Mouse (Mus musculus): ENCODE results near the gene Hist1h2ab. TPM values are rescaled to one million over a fixed set of nuclear protein-coding genes. Genes with fewer than 3 reads are reported as not detected.
"Not testable (repeated sequence)": the region's sequence is repeated elsewhere in the genome, so short reads cannot be mapped to it uniquely, and the experiment has no call there.

Gene Hist1h2ab
- polyA plus RNA-seq, 1 experiment = not detected

DNA sequence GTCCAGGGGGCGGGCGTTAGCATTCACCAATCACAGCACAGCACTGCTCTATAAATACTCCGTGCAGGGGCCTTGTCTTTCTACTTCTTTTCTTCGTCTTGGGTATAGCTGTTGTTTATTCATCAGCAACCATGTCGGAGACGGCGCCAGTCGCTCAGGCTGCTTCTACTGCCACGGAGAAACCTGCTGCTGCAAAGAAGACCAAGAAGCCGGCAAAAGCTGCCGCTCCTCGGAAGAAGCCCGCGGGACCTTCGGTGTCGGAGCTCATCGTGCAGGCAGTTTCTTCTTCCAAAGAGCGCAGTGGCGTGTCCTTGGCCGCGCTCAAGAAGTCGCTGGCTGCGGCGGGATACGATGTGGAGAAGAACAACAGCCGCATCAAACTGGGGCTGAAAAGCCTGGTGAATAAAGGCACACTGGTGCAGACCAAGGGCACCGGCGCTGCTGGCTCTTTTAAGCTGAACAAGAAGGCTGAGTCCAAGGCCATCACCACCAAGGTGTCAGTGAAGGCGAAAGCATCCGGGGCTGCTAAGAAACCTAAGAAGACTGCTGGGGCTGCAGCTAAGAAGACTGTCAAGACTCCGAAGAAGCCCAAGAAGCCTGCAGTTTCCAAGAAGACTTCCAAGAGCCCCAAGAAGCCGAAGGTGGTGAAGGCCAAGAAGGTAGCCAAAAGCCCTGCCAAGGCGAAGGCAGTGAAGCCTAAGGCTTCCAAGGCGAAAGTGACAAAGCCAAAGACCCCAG, 12.8 kb downstream of the Hist1h2ab start, which contains the start of gene Hist1h1a:
Gene Hist1h1a (plus strand): TSS at position 81 of the 738 bp plus-strand sequence.
- Histone ChIP-seq H3K27me3 (ENCODE audit: control insufficient read depth, insufficient read depth, low read length) (no peaks in the 10 kb centered on the region), H3K27ac (ENCODE audit: insufficient read depth, low read length) (0 out of 2 replicates have a peak within 1 kb of the TSS, but pooled peaks have one; percentile 0), H3K4me1 (ENCODE audit: control insufficient read depth, insufficient read depth, low read length) (no peaks in the 10 kb centered on the region; the same call in 1 of the 2 replicates), H3K4me3 (replicated peaks; ENCODE audit: insufficient read depth, low read depth, low read length) (peak within 1 kb of the TSS; percentile 70)
- 2% methylated on average over 34 of the region's 34 CpGs for WGBS
- DNase-seq = peak; percentile 77 to 78
- TF ChIP-seq CTCF (IDR thresholded peaks at IDR 0.05; ENCODE audit: borderline replicate concordance, insufficient read depth, low read depth, low read length) (no peak), POLR2A (IDR thresholded peaks at IDR 0.05; ENCODE audit: borderline replicate concordance, insufficient read depth, low read length) (peak; percentile 69; the same call in 1 of the 2 replicates)

DNA sequence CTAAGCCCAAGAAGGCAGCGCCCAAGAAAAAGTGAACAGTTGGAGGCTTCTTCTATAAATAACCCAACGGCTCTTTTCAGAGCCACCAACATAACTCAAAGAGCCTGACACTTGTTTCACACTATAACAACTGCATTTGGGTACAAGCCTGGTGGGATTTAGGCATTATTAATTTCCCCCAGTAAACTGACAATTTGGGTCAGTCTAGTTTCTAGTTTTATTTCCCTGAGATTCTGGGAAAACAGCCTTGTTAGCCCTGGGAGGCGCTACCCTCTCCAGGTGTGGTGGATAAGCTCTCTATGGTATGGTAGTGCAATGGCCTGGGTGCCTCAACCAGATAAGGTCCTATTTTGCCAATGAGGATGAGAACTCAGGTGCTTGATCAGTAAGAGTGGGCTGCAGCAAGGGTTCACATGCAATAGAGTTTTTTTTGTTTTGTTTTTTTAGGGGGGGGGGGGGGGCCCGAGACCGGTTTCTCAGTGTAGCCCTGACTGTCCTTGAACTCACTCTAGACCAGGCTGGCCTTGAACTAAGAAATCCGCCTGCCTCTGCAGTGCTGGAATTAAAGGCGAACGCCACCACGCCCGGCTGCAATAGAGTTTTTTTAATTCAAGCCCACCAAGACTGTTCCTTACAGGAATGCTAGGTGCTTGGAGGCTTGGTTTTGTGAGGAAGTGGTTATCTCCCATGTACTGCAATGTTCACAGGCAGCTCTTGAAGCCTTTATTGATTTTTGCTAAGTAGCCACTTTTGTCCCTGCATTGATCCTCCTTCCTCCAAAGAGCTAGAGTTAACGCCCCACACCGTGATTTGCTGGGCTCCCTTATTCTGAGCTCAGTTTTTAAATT, 13.6 kb downstream of the Hist1h2ab start:
- Histone ChIP-seq H3K4me3 (replicated peaks; ENCODE audit: insufficient read depth, low read depth, low read length) (peak overlapping the region; percentile 70), H3K4me1 (ENCODE audit: control insufficient read depth, insufficient read depth, low read length) (no peaks in the 10 kb centered on the region; the same call in 1 of the 2 replicates), H3K27me3 (ENCODE audit: control insufficient read depth, insufficient read depth, low read length) (no peaks in the 10 kb centered on the region), H3K27ac (ENCODE audit: insufficient read depth, low read length) (no peak overlapping the region)
- DNase-seq = no peak
- TF ChIP-seq POLR2A (IDR thresholded peaks at IDR 0.05; ENCODE audit: borderline replicate concordance, insufficient read depth, low read length) = no peak
- TF ChIP-seq CTCF (IDR thresholded peaks at IDR 0.05; ENCODE audit: borderline replicate concordance, insufficient read depth, low read depth, low read length) = no peak
- 46% methylated on average over 12 of the region's 12 CpGs for WGBS

DNA sequence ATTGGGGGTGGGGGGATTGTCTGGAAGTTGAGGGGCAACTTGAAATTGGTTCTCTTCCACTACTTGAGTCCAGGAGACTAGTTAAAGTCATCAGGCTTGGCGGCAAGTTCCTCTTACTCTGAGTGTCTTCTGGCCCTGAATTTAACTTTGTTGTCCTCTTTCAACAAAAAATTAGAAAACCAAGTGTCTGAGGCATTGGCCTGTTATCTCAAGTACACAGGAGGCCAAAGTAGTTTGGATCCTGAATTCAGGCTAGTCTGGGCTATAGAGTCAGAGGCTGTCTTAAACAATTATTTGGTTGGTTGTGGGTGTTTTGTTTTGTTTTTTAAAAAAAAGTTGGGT, 14.2 kb downstream of the Hist1h2ab start:
- Histone ChIP-seq H3K4me3 (replicated peaks; ENCODE audit: insufficient read depth, low read depth, low read length) (no peak overlapping the region), H3K27me3 (ENCODE audit: control insufficient read depth, insufficient read depth, low read length) (no peaks in the 10 kb centered on the region), H3K4me1 (ENCODE audit: control insufficient read depth, insufficient read depth, low read length) (no peaks in the 10 kb centered on the region; the same call in 1 of the 2 replicates), H3K27ac (ENCODE audit: insufficient read depth, low read length) (no peak overlapping the region)
- no peak for DNase-seq
- TF ChIP-seq POLR2A (IDR thresholded peaks at IDR 0.05; ENCODE audit: borderline replicate concordance, insufficient read depth, low read length) = no peak
- TF ChIP-seq CTCF (IDR thresholded peaks at IDR 0.05; ENCODE audit: borderline replicate concordance, insufficient read depth, low read depth, low read length) = no peak
- 80% methylated on average over 1 of the region's 1 CpGs for WGBS

DNA sequence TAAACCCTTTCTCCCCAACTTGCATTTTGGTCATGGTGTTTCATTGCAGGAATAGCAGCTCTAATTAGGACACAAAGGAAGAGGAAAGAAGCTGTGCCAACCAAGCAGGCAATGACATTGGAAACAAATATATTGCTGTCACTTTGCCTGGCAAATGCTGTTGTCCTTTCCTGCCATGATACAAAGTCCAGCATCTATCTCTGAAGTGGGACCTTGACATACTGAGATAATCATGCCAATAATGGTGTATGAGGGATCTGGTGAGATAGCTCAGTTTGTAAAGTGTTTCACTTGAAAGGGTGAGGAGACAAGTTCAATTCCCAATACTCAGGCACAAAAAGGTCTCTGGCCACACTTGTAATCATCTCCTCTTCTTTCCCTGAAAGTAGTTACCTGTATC, 15.8 kb downstream of the Hist1h2ab start:
- DNase-seq = no peak
- TF ChIP-seq CTCF (IDR thresholded peaks at IDR 0.05; ENCODE audit: borderline replicate concordance, insufficient read depth, low read depth, low read length) (no peak), POLR2A (IDR thresholded peaks at IDR 0.05; ENCODE audit: borderline replicate concordance, insufficient read depth, low read length) (no peak)

DNA sequence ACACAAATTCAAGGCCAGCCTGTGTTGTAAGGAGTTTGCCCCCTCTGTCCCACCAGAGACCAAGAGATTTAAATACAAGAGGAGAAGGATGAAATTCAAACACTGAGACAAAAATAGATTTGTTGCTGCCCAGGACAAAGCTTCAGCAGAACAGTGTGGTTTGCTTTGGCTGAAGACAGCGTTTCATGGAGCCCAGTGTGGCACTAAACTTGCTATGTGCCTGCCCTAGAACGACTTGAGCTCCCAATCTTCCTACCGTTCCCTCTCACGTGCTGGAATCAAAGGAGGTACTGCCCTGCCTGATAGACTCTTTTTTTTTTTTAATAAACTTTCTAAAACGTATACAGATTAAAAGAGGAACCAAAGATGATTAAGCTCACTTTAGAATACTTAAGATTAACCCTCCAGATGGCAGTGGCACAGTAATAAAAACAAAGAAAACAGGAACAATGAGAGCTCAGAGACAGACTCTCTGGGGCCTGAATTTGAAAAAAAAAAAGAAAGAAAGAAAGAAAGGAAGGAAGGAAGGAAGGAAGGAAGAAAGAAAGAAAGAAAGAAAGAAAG, 18.0 kb downstream of the Hist1h2ab start:
- WGBS = 51% methylated on average over 5 of the region's 5 CpGs
- Histone ChIP-seq H3K27me3 (ENCODE audit: control insufficient read depth, insufficient read depth, low read length) (no peaks in the 10 kb centered on the region), H3K4me3 (replicated peaks; ENCODE audit: insufficient read depth, low read depth, low read length) (no peak overlapping the region), H3K4me1 (ENCODE audit: control insufficient read depth, insufficient read depth, low read length) (no peaks in the 10 kb centered on the region), H3K27ac (ENCODE audit: insufficient read depth, low read length) (no peak overlapping the region)
- no peak for DNase-seq
- TF ChIP-seq POLR2A (IDR thresholded peaks at IDR 0.05; ENCODE audit: borderline replicate concordance, insufficient read depth, low read length) = no peak
- no peak for TF ChIP-seq CTCF (IDR thresholded peaks at IDR 0.05; ENCODE audit: borderline replicate concordance, insufficient read depth, low read depth, low read length)

More for the DNA sequence above, 15.8 kb downstream of the Hist1h2ab start:
- Histone ChIP-seq H3K4me3 (replicated peaks; ENCODE audit: insufficient read depth, low read depth, low read length) (no peak overlapping the region), H3K4me1 (ENCODE audit: control insufficient read depth, insufficient read depth, low read length) (no peaks in the 10 kb centered on the region; the same call in 1 of the 2 replicates), H3K27ac (ENCODE audit: insufficient read depth, low read length) (no peak overlapping the region), H3K27me3 (ENCODE audit: control insufficient read depth, insufficient read depth, low read length) (no peaks in the 10 kb centered on the region)

DNA sequence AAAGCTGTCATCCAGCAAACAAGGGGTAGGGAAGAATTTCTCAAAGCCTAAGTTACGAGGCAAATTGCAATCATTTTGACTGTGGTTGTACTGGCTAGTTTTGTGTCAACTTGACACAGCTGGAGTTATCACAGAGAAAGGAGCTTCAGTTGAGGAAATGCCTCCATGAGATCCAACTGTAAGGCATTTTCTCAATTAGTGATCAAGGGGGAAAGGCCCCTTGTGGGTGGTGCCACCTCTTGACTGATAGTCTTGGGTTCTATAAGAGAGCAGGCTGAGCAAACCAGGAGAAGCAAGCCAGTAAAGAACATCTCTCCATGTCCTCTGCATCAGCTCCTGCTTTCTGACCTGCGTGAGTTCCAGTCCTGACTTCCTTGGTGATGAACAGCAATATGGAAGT, 18.7 kb downstream of the Hist1h2ab start, which contains the start of gene Trim38:
Gene Trim38 (plus strand): TSS at position 301 of the 400 bp plus-strand sequence.
- H3K4me3 ChIP-seq (replicated peaks; ENCODE audit: insufficient read depth, low read depth, low read length); DNase-seq; H3K4me1 ChIP-seq (ENCODE audit: control insufficient read depth, insufficient read depth, low read length); H3K27ac ChIP-seq (ENCODE audit: insufficient read depth, low read length); H3K27me3 ChIP-seq (ENCODE audit: control insufficient read depth, insufficient read depth, low read length): not testable (repeated sequence)
- 87% methylated on average over 2 of the region's 2 CpGs for WGBS

DNA sequence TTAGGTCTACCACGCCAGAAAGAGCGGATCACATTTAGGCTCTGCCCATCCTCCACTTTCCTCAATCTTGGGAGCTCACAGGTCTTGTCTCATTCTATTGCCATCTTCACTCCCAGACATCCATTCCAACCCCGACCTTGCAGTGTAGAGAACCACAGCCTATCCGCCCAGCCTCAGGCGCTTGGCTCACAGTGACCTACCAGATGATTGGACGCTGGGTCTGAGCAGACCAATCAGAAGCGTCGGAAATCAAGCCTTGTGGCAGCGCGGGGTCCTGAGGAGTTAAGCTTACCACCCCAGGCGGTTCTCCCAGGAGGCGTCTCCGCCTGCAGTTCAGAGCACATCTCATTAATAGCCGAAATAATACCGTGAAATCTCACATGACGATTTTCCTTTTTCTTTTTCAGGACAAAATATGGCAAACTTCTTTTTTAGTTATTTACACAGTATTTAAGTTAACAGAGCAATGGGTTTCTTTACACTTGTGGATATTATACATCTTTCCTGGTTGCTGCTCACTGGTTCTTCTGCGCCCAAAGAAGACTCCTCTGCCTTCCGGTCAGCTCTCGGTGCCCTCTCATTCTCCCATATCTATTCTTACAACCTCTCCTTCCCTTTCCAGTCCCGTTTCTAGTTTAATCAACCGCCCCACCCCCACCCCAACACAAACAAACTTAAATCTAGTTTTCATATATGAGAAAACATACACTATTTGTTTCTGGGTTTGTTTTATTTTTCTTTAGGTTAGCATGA, 21.8 kb downstream of the Hist1h2ab start:
- DNase-seq = no peak
- 27% methylated on average over 21 of the region's 21 CpGs for WGBS
- Histone ChIP-seq H3K27ac (ENCODE audit: insufficient read depth, low read length) (no peak overlapping the region), H3K4me3 (replicated peaks; ENCODE audit: insufficient read depth, low read depth, low read length) (no peak overlapping the region), H3K4me1 (ENCODE audit: control insufficient read depth, insufficient read depth, low read length) (no peaks in the 10 kb centered on the region), H3K27me3 (ENCODE audit: control insufficient read depth, insufficient read depth, low read length) (no peaks in the 10 kb centered on the region)
- TF ChIP-seq CTCF (IDR thresholded peaks at IDR 0.05; ENCODE audit: borderline replicate concordance, insufficient read depth, low read depth, low read length) (no peak), POLR2A (IDR thresholded peaks at IDR 0.05; ENCODE audit: borderline replicate concordance, insufficient read depth, low read length) (no peak)

All from cerebellum, adult 2 months (tissue).